Comparison of ENCODE assay signal across 11 mouse cellular contexts in the genomic region with DNA sequence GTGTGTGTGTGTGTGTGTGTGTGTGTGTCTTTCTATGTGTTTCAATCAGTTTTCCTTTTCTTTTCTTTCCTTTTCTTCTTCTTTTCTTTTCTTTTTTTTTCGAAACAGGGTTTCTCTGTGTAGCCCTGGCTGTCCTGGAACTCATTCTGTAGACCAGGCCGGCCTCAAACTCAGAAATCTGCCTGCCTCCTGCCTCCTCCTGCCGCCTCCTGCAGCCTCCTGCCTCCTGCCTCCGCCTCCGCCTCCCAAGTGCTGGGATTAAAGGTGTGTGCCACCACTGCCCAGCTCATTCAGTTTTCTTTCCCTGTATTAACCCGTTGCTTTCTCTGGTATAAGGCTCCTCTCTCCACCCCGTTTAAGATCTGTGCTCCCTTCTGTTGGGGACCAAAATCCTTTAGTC.
DNase-seq lines count a peak whose midpoint lies in the region.
"Had no signal": no experiment of that assay in that cellular context is flagged by ENCODE, and none has a peak within 500 bp of the region (broad histone marks: within the 10 kb centered on the region; RNA-seq: fewer than 3 reads in every experiment).

No protein-coding gene starts in this region.

- DNase-seq in cerebellum, adult 8-10 months = peak; percentile 43
- DNase-seq in cerebellum, adult 11-12 months = no peak
- peak; percentile 40 for DNase-seq in right cerebral cortex, postnatal 14 days
- no peak for DNase-seq in right cerebral cortex, postnatal 25 days
- peak; percentile 77 for DNase-seq in testis, postnatal 10 days (ENCODE audit: low spot score)
- DNase-seq in testis, postnatal 14 days (ENCODE audit: low spot score) = no peak
- DNase-seq: adrenal gland, adult 8-10 months; adrenal gland, postnatal 14 days; B cell, adult 2 months; cerebellum, adult 9-10 months; forebrain, postnatal 0 days had no signal

Comparison
In these comparisons a context has a peak if more than half of its experiments do, and no peak if none do; other contexts are left out.
1. DNase-seq: peak in cerebellum, adult 8-10 months (single experiment), right cerebral cortex, postnatal 14 days (single experiment) and testis, postnatal 10 days (single experiment); none in cerebellum, adult 11-12 months (single experiment), right cerebral cortex, postnatal 25 days (single experiment) and testis, postnatal 14 days (single experiment).